Mouse (Mus musculus): Measurements from ENCODE around the gene Ctsd. TPM values are rescaled to one million over a fixed set of nuclear protein-coding genes. Genes with fewer than 3 reads are reported as not detected.

Ctsd gene
- total RNA-seq, 1 experiment: 535 TPM

DNA sequence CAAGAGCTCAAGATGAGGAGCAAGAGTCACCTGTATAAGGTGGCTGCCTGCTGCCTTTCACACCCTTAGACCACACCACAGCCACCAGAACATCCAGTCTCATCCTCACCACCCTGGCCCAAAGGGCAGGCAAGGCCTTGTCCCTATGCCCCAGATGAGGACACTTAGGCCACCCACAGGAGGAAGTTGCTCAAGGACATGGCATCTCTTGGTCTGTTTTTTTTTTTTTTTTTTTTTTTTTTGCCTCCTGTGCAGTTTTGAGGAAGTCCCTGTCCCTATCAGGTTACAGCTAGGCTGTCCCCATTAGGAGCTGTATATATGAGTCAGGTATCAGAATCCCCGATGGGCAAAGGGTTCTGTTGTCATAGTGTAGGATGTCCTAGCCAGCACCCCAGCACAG, 11.4 kb upstream of the Ctsd start:
- Histone ChIP-seq H3K9ac (ENCODE audit: insufficient read depth, low read depth, low read length, poor library complexity, severe bottlenecking) (no peak overlapping the region), H3K4me3 (ENCODE audit: insufficient read depth in 1 of 2, low read depth in 1 of 2, low read length in 2 of 2, poor library complexity in 1 of 2, severe bottlenecking in 1 of 2) (no peak overlapping the region), H3K9me3 (ENCODE audit: control insufficient read depth, insufficient read depth, low read depth, low read length) (no peaks in the 10 kb centered on the region), H3K27ac (ENCODE audit: insufficient read depth, low read depth, low read length, poor library complexity, severe bottlenecking) (no peak overlapping the region), H3K36me3 (ENCODE audit: control insufficient read depth, insufficient read depth, low read length, poor library complexity, severe bottlenecking) (no peaks in the 10 kb centered on the region), H3K4me1 (ENCODE audit: control insufficient read depth in 2 of 2, insufficient read depth in 2 of 2, low read length in 2 of 2, poor library complexity in 1 of 2) (peaks cover 0 to 10% of the 10 kb centered on the region in 2 experiments; a peak in 1 of 4 replicates)
- in situ Hi-C loops (cut with MboI; ENCODE audit: low sequenced_read_pairs in 2 of 2, unreplicated experiment in 2 of 2): no loop called here
- no peak for TF ChIP-seq CHD2 (IDR thresholded peaks at IDR 0.05; ENCODE audit: low read depth, low read length)
- no peak for TF ChIP-seq MAFK (IDR thresholded peaks at IDR 0.05; ENCODE audit: insufficient read depth, low read depth, low read length)
- TF ChIP-seq ZNF384 (IDR thresholded peaks at IDR 0.05; ENCODE audit: low read depth, low read length): no peak
- no peak for TF ChIP-seq HCFC1 (IDR thresholded peaks at IDR 0.05; ENCODE audit: borderline replicate concordance, insufficient read depth, low read length)
- no peak for TF ChIP-seq ZC3H11A (IDR thresholded peaks at IDR 0.05; ENCODE audit: borderline replicate concordance, low read depth, low read length)
- DNase-seq (ENCODE audit: low read depth, low spot score): no peak

DNA sequence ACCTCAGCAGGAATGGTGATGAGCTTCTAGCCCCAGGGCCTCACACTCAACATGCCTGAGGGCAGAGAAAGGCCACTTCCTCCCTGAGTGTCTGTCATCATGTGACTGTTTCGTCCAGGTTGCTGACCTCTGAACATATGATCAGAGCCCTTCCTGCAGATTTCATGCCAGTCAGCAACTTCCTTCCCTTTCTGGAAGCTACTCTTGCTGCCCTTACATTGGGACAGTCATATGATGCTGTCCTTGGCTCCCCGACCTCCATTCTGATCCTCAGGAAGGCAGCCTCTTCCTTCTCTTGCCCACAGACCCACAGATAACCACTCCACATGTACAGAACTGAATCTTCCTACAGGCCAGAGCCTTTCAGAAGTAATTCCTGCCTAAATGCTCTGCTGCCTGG, 10.2 kb upstream of the Ctsd start:
- Histone ChIP-seq H3K9me3 (ENCODE audit: control insufficient read depth, insufficient read depth, low read depth, low read length) (no peaks in the 10 kb centered on the region), H3K4me1 (ENCODE audit: control insufficient read depth in 2 of 2, insufficient read depth in 2 of 2, low read length in 2 of 2, poor library complexity in 1 of 2) (peaks cover 0 to 15% of the 10 kb centered on the region in 2 experiments; a peak in 3 of 4 replicates), H3K9ac (ENCODE audit: insufficient read depth, low read depth, low read length, poor library complexity, severe bottlenecking) (no peak overlapping the region), H3K36me3 (ENCODE audit: control insufficient read depth, insufficient read depth, low read length, poor library complexity, severe bottlenecking) (no peaks in the 10 kb centered on the region), H3K27ac (ENCODE audit: insufficient read depth, low read depth, low read length, poor library complexity, severe bottlenecking) (no peak overlapping the region), H3K4me3 (ENCODE audit: insufficient read depth in 1 of 2, low read depth in 1 of 2, low read length in 2 of 2, poor library complexity in 1 of 2, severe bottlenecking in 1 of 2) (no peak overlapping the region)
- no peak for DNase-seq (ENCODE audit: low read depth, low spot score)
- in situ Hi-C loops (cut with MboI; ENCODE audit: low sequenced_read_pairs in 2 of 2, unreplicated experiment in 2 of 2): no loop called here
- no peak for TF ChIP-seq ZNF384 (IDR thresholded peaks at IDR 0.05; ENCODE audit: low read depth, low read length)
- no peak for TF ChIP-seq MAFK (IDR thresholded peaks at IDR 0.05; ENCODE audit: insufficient read depth, low read depth, low read length)
- TF ChIP-seq ZC3H11A (IDR thresholded peaks at IDR 0.05; ENCODE audit: borderline replicate concordance, low read depth, low read length): no peak
- TF ChIP-seq HCFC1 (IDR thresholded peaks at IDR 0.05; ENCODE audit: borderline replicate concordance, insufficient read depth, low read length): no peak
- TF ChIP-seq CHD2 (IDR thresholded peaks at IDR 0.05; ENCODE audit: low read depth, low read length): no peak

GRCm38 (mm10) chr7:142396611-142397010, 8.8 kb upstream of the Ctsd start:
- Histone ChIP-seq H3K36me3 (ENCODE audit: control insufficient read depth, insufficient read depth, low read length, poor library complexity, severe bottlenecking) (no peaks in the 10 kb centered on the region), H3K9me3 (ENCODE audit: control insufficient read depth, insufficient read depth, low read depth, low read length) (no peaks in the 10 kb centered on the region), H3K9ac (ENCODE audit: insufficient read depth, low read depth, low read length, poor library complexity, severe bottlenecking) (no peak overlapping the region), H3K27ac (ENCODE audit: insufficient read depth, low read depth, low read length, poor library complexity, severe bottlenecking) (no peak overlapping the region), H3K4me1 (ENCODE audit: control insufficient read depth in 2 of 2, insufficient read depth in 2 of 2, low read length in 2 of 2, poor library complexity in 1 of 2) (peaks cover 0 to 19% of the 10 kb centered on the region in 2 experiments; a peak in 3 of 4 replicates), H3K4me3 (ENCODE audit: insufficient read depth in 1 of 2, low read depth in 1 of 2, low read length in 2 of 2, poor library complexity in 1 of 2, severe bottlenecking in 1 of 2) (no peak overlapping the region)
- DNase-seq (ENCODE audit: low read depth, low spot score): no peak
- TF ChIP-seq ZNF384 (IDR thresholded peaks at IDR 0.05; ENCODE audit: low read depth, low read length) (no peak), HCFC1 (IDR thresholded peaks at IDR 0.05; ENCODE audit: borderline replicate concordance, insufficient read depth, low read length) (no peak), CHD2 (IDR thresholded peaks at IDR 0.05; ENCODE audit: low read depth, low read length) (no peak), MAFK (IDR thresholded peaks at IDR 0.05; ENCODE audit: insufficient read depth, low read depth, low read length) (no peak)
- in situ Hi-C loops (cut with MboI; ENCODE audit: low sequenced_read_pairs in 2 of 2, unreplicated experiment in 2 of 2): no loop called here

DNA sequence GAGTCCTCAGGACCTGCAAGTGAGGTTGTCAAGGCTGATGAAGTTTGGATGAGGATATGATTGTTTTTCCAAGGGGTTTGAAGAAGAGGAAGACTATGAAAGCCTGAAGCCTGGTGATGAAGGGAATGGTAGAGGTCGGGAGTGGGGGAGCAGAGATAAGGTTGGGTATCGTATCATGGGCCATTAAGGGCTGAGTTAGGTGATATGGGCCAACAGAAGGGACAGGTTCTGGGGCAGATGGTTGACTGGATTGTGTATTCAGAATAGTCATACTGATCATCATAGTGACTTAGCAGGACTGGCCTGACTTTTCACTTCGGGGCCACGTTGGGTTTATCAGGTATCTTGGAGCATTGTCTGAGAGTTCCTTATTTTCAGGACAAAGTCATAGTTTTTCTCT, 7.6 kb upstream of the Ctsd start:
- no peaks in the 10 kb centered on the region for H3K36me3 ChIP-seq (ENCODE audit: control insufficient read depth, insufficient read depth, low read length, poor library complexity, severe bottlenecking)
- H3K4me1 ChIP-seq (ENCODE audit: control insufficient read depth in 2 of 2, insufficient read depth in 2 of 2, low read length in 2 of 2, poor library complexity in 1 of 2): peaks cover 0 to 13% of the 10 kb centered on the region in 2 experiments; a peak in 3 of 4 replicates
- no peaks in the 10 kb centered on the region for H3K9me3 ChIP-seq (ENCODE audit: control insufficient read depth, insufficient read depth, low read depth, low read length)
- in situ Hi-C loops (cut with MboI; ENCODE audit: low sequenced_read_pairs in 2 of 2, unreplicated experiment in 2 of 2): no loop called here
- no peak overlapping the region for H3K27ac ChIP-seq (ENCODE audit: insufficient read depth, low read depth, low read length, poor library complexity, severe bottlenecking)
- DNase-seq (ENCODE audit: low read depth, low spot score): no peak
- TF ChIP-seq MAFK (IDR thresholded peaks at IDR 0.05; ENCODE audit: insufficient read depth, low read depth, low read length) (no peak), HCFC1 (IDR thresholded peaks at IDR 0.05; ENCODE audit: borderline replicate concordance, insufficient read depth, low read length) (no peak), CHD2 (IDR thresholded peaks at IDR 0.05; ENCODE audit: low read depth, low read length) (no peak), ZC3H11A (IDR thresholded peaks at IDR 0.05; ENCODE audit: borderline replicate concordance, low read depth, low read length) (no peak), ZNF384 (IDR thresholded peaks at IDR 0.05; ENCODE audit: low read depth, low read length) (no peak)
- H3K9ac ChIP-seq (ENCODE audit: insufficient read depth, low read depth, low read length, poor library complexity, severe bottlenecking): no peak overlapping the region
- no peak overlapping the region for H3K4me3 ChIP-seq (ENCODE audit: insufficient read depth in 1 of 2, low read depth in 1 of 2, low read length in 2 of 2, poor library complexity in 1 of 2, severe bottlenecking in 1 of 2)
